Mouse (Mus musculus) olfactory bulb, adult 2 months (tissue): ENCODE data around the gene Rtel1. TPM values are rescaled to one million over a fixed set of nuclear protein-coding genes. Genes with fewer than 3 reads are reported as not detected.

Experiments
- H3K27ac ChIP-seq: fragments of 200-500 bp; 2 replicates; pipeline ENCODE4 v1.5.1; 2012; ENCODE audit warnings: low read depth, low read length; ENCODE audit not compliant: insufficient read depth
- H3K4me1 ChIP-seq: fragments of 200-500 bp; 2 replicates; pipeline ENCODE4 v1.6.1; 2012; ENCODE audit warnings: low read length; ENCODE audit not compliant: control insufficient read depth, insufficient read depth
- H3K4me3 ChIP-seq: fragments of 200-500 bp; 2 replicates; pipeline ENCODE4 v1.5.1; 2012; ENCODE audit warnings: mild to moderate bottlenecking, low read depth, low read length, moderate library complexity; ENCODE audit not compliant: insufficient read depth
- CTCF ChIP-seq: fragments of 200-500 bp; IDR thresholded peaks from 2 replicates; pipeline ENCODE4 v1.5.1; 2012; ENCODE audit warnings: low read depth, mild to moderate bottlenecking, low read length, moderate library complexity; ENCODE audit not compliant: insufficient read depth
- POLR2A ChIP-seq: fragments of 200-500 bp; IDR thresholded peaks from 2 replicates; pipeline ENCODE4 v1.6.1; 2012; ENCODE audit warnings: mild to moderate bottlenecking, low read depth, low read length, moderate library complexity; ENCODE audit not compliant: insufficient read depth
- WGBS: fragments of 180-500 bp; shearing (Covaris S2); methylation state at CpG from one replicate; pipeline ENCODE4 v1.1.7; 2018; 5-methylcytosine and 5-hydroxymethylcytosine counted together
- polyA plus RNA-seq: library from polyadenylated mRNA; stranded (reverse); fragments of >200 nt; gene quantifications from 2 replicates; pipeline ENCODE4 v1.2.4, GENCODE M21; 2012; ENCODE audit warnings: low replicate concordance; ENCODE audit not compliant: missing spikeins, insufficient read depth, insufficient read length

Rtel1 gene
- polyA plus RNA-seq, 1 experiment = not detected

- Histone ChIP-seq H3K4me1 (peaks cover 3% of the 10 kb centered on the region; the same call in 1 of the 2 replicates), H3K4me3 (no peak overlapping the region), H3K27ac (no peak overlapping the region)
- TF ChIP-seq POLR2A (no peak), CTCF (no peak)
- 84% methylated on average over 3 of the region's 3 CpGs for WGBS
Observed at GRCm38 (mm10) chr2:181363946-181364345, 44.4 kb downstream of the Rtel1 start.

GRCm38 (mm10) chr2:181364487-181364859 lies 44.9 kb downstream of the Rtel1 start:
- no peak overlapping the region for H3K27ac ChIP-seq
- peak overlapping the region; percentile 74 for H3K4me3 ChIP-seq
- 4% methylated on average over 14 of the region's 14 CpGs for WGBS
- TF ChIP-seq CTCF (no peak), POLR2A (no peak)
- peaks cover 3% of the 10 kb centered on the region; the same call in 1 of the 2 replicates for H3K4me1 ChIP-seq

GRCm38 (mm10) chr2:181364860-181365596 lies 45.5 kb downstream of the Rtel1 start, which contains the start of the genes Zgpat and Arfrp1:
Gene Zgpat, plus strand, starts transcription at chr2:181364928.
Gene Arfrp1, minus strand, starts transcription at chr2:181365404.
- TF ChIP-seq POLR2A (peak; percentile 72), CTCF (no peak)
- H3K27ac ChIP-seq = peak within 1 kb of the TSS; percentile 80
- WGBS = under 1% methylated on average over 68 of the region's 71 CpGs
- H3K4me3 ChIP-seq = peak within 1 kb of the TSS; percentile 74
- peaks cover 3% of the 10 kb centered on the region; the same call in 1 of the 2 replicates for H3K4me1 ChIP-seq

GRCm38 (mm10) chr2:181365655-181366075 lies 46.1 kb downstream of the Rtel1 start:
- peaks cover 3% of the 10 kb centered on the region; the same call in 1 of the 2 replicates for H3K4me1 ChIP-seq
- peak overlapping the region; percentile 74 for H3K4me3 ChIP-seq
- WGBS = 0% methylated on average over 20 of the region's 20 CpGs
- TF ChIP-seq POLR2A (no peak; the same call in 1 of the 2 replicates), CTCF (peak; percentile 6; the same call in 1 of the 2 replicates)
- peak overlapping the region; percentile 80 for H3K27ac ChIP-seq

- TF ChIP-seq POLR2A (no peak), CTCF (no peak)
- Histone ChIP-seq H3K4me3 (no peak overlapping the region), H3K27ac (no peak overlapping the region), H3K4me1 (no peaks in the 10 kb centered on the region)
- 95% methylated on average over 5 of the region's 5 CpGs for WGBS
Observed at GRCm38 (mm10) chr2:181370001-181370400, 50.5 kb downstream of the Rtel1 start.

GRCm38 (mm10) chr2:181375787-181376186 lies 56.2 kb downstream of the Rtel1 start:
- H3K27ac ChIP-seq = no peak overlapping the region
- WGBS = 93% methylated on average over 2 of the region's 2 CpGs
- H3K4me1 ChIP-seq = no peaks in the 10 kb centered on the region
- no peak for TF ChIP-seq POLR2A
- no peak overlapping the region for H3K4me3 ChIP-seq

GRCm38 (mm10) chr2:181377230-181377629 lies 57.7 kb downstream of the Rtel1 start:
- TF ChIP-seq POLR2A (no peak), CTCF (no peak)
- H3K4me3 ChIP-seq = no peak overlapping the region
- H3K27ac ChIP-seq = no peak overlapping the region
- 79% methylated on average over 2 of the region's 2 CpGs for WGBS
- no peaks in the 10 kb centered on the region for H3K4me1 ChIP-seq

GRCm38 (mm10) chr2:181378701-181379100 lies 59.2 kb downstream of the Rtel1 start:
- TF ChIP-seq CTCF (no peak), POLR2A (no peak)
- Histone ChIP-seq H3K4me3 (no peak overlapping the region), H3K4me1 (no peaks in the 10 kb centered on the region), H3K27ac (no peak overlapping the region)
- WGBS = 70% methylated on average over 5 of the region's 5 CpGs

GRCm38 (mm10) chr2:181379778-181380177 lies 60.2 kb downstream of the Rtel1 start, which contains the start of gene Lime1:
Gene Lime1, plus strand, starts transcription at chr2:181380078.
- no peak within 1 kb of the TSS for H3K27ac ChIP-seq
- H3K4me3 ChIP-seq = no peak within 1 kb of the TSS
- 90% methylated on average over 12 of the region's 12 CpGs for WGBS
- 0 out of 2 replicates have a peak, but pooled peaks cover 2% of the 10 kb centered on the region for H3K4me1 ChIP-seq
- TF ChIP-seq POLR2A = no peak
- no peak for TF ChIP-seq CTCF
